Mouse (Mus musculus) kidney, postnatal 0 days (tissue): ENCODE results near the gene Actb. TPM values are rescaled to one million over a fixed set of nuclear protein-coding genes. Genes with fewer than 3 reads are reported as not detected.

ENCODE experiments used
- ATAC-seq: fragments of 200-750 bp; cut with Nextera tagmentation; replicated peaks from 2 replicates; pipeline ENCODE4 v1.8.0; 2017; ENCODE audit warnings: low read depth, moderate number of reproducible peaks, moderate TSS enrichment, moderate library complexity; ENCODE audit not compliant: low FRiP score
- DNase-seq: peaks from one replicate; pipeline ENCODE4 v3.0.0-alpha.2; 2016; ENCODE audit warnings: low spot score
- H3K27ac ChIP-seq: fragments of 300-500 bp; sonication (generic); 2 replicates; pipeline ENCODE4 v1.5.1; 2014; ENCODE audit warnings: mild to moderate bottlenecking
- H3K27me3 ChIP-seq: fragments of 300-500 bp; sonication (generic); 2 replicates; pipeline ENCODE4 v1.6.1; 2014; ENCODE audit warnings: low read length, mixed read lengths; ENCODE audit not compliant: insufficient read depth
- H3K36me3 ChIP-seq: fragments of 300-500 bp; sonication (generic); 2 replicates; pipeline ENCODE4 v1.6.1; 2014; ENCODE audit warnings: low read length, mixed read lengths; ENCODE audit not compliant: insufficient read depth
- H3K4me1 ChIP-seq: fragments of 300-500 bp; sonication (generic); replicated peaks from 2 replicates; pipeline ENCODE4 v1.6.1; 2014; ENCODE audit warnings: antibody characterized with exemption, low read length, mixed read lengths; ENCODE audit not compliant: insufficient read depth
- H3K4me2 ChIP-seq: fragments of 300-500 bp; sonication (generic); 2 replicates; pipeline ENCODE4 v1.6.1; 2014; ENCODE audit warnings: mild to moderate bottlenecking, low read length, moderate library complexity, mixed read lengths
- H3K4me3 ChIP-seq: fragments of 300-500 bp; sonication (generic); replicated peaks from 2 replicates; pipeline ENCODE4 v1.5.1; 2014; ENCODE audit warnings: low read depth, low read length
- H3K9ac ChIP-seq: fragments of 300-500 bp; sonication (generic); 2 replicates; pipeline ENCODE4 v1.6.1; 2014; ENCODE audit warnings: low read depth, low read length
- H3K9me3 ChIP-seq: fragments of 300-500 bp; sonication (generic); replicated peaks from 2 replicates; pipeline ENCODE4 v1.6.1; 2016; ENCODE audit warnings: low read length, inconsistent platforms, mixed read lengths
- CTCF ChIP-seq: IDR thresholded peaks from 2 replicates; pipeline ENCODE4 v1.5.1; 2016; ENCODE audit warnings: antibody characterized with exemption, low read depth, mild to moderate bottlenecking, moderate library complexity
- WGBS: fragments of 180-500 bp; shearing (Covaris S2); extraction: QIAGEN DNeasy Blood & Tissue Kit; methylation state at CpG from one replicate; pipeline ENCODE4 v1.1.7; 2014; 5-methylcytosine and 5-hydroxymethylcytosine counted together
- polyA plus RNA-seq: library from polyadenylated mRNA; unstranded; fragments of >200 nt; fragmentation: Nextera tagmentation; extraction: Ambion mirVana; gene quantifications from 2 replicates; pipeline ENCODE4 v1.2.1, GENCODE M21; 2015

The Actb gene
- polyA plus RNA-seq, 1 experiment from 2014 or later: 14,836 TPM

DNA sequence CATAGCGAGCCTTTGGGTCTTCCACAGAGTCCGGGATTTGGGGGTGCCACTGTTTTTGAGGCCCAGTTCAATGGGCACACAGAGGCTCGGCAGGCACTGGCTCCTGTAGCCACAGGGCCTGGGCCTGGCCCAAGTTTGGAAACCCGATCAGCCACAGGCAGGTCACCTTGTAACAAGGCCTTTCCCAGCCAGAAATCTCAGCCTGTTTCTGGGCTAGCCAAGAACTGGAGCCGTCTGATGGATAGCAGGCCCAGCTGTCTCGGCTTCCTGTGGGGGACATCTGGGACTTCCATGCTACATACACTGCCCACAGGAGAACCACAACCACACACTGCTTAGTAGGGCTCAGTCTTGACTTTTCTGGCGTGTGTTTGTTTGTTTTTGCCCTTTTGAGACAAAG is 10.0 kb upstream of the Actb start:
- WGBS: 70% methylated on average over 7 of the region's 7 CpGs
- Histone ChIP-seq H3K4me2 (no peak overlapping the region), H3K9ac (no peak overlapping the region), H3K27me3 (no peaks in the 10 kb centered on the region), H3K4me1 (peaks cover 5% of the 10 kb centered on the region; the same call in 1 of the 2 replicates), H3K9me3 (no peaks in the 10 kb centered on the region), H3K27ac (no peak overlapping the region), H3K36me3 (no peaks in the 10 kb centered on the region), H3K4me3 (no peak overlapping the region)
- DNase-seq (no peak), ATAC-seq (no peak)
- no peak for TF ChIP-seq CTCF

GRCm38 (mm10) chr5:142915231-142915630 is 8.7 kb upstream of the Actb start:
- Histone ChIP-seq H3K4me1 (0 out of 2 replicates have a peak, but pooled peaks cover 2% of the 10 kb centered on the region), H3K36me3 (no peaks in the 10 kb centered on the region), H3K27me3 (no peaks in the 10 kb centered on the region), H3K9me3 (no peaks in the 10 kb centered on the region), H3K9ac (no peak overlapping the region), H3K4me2 (no peak overlapping the region), H3K4me3 (no peak overlapping the region), H3K27ac (no peak overlapping the region)
- ATAC-seq (no peak), DNase-seq (no peak)
- TF ChIP-seq CTCF: no peak
- WGBS: 80% methylated on average over 11 of the region's 11 CpGs

DNA sequence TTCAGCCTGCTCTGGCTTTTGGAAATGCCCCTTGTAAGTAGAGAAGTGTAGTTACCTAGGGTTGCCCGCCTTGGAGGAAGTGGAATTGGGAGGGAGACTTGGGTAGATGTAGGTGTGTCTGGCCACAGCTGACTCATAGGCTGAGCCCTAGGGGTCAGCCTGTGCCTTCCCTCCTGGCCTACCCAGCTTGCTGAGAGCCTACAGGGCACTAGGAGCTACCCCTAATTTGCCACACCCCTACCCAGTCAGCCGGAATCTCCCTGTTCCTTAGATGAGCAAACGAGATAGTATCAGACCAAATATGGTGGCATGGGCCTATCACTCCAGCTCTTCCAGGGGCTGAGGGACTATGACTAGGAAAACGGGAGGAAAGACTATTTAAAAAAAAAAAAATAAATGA is 6.2 kb upstream of the Actb start:
- DNase-seq (no peak), ATAC-seq (no peak)
- H3K27me3 ChIP-seq: no peaks in the 10 kb centered on the region

GRCm38 (mm10) chr5:142912320-142912719 is 5.8 kb upstream of the Actb start:
- 93% methylated on average over 3 of the region's 3 CpGs for WGBS
- no peak for ATAC-seq

More for the DNA sequence above, 6.2 kb upstream of the Actb start:
- H3K4me3 ChIP-seq: no peak overlapping the region
- TF ChIP-seq CTCF: no peak
- no peak overlapping the region for H3K9ac ChIP-seq
- no peak overlapping the region for H3K4me2 ChIP-seq
- H3K36me3 ChIP-seq: no peaks in the 10 kb centered on the region
- WGBS: 72% methylated on average over 4 of the region's 4 CpGs
- no peaks in the 10 kb centered on the region for H3K9me3 ChIP-seq
- H3K27ac ChIP-seq: no peak overlapping the region
- H3K4me1 ChIP-seq: peaks cover 26% of the 10 kb centered on the region

GRCm38 (mm10) chr5:142911629-142912028 is 5.1 kb upstream of the Actb start:
- WGBS: 82% methylated on average over 2 of the region's 2 CpGs
- no peak overlapping the region for H3K4me3 ChIP-seq
- no peak overlapping the region for H3K27ac ChIP-seq
- peaks cover 35% of the 10 kb centered on the region for H3K4me1 ChIP-seq
- DNase-seq: no peak
- H3K9me3 ChIP-seq: no peaks in the 10 kb centered on the region
- H3K36me3 ChIP-seq: no peaks in the 10 kb centered on the region
- ATAC-seq: no peak
- no peak overlapping the region for H3K9ac ChIP-seq
- no peak for TF ChIP-seq CTCF
- H3K27me3 ChIP-seq: no peaks in the 10 kb centered on the region
- no peak overlapping the region for H3K4me2 ChIP-seq

More at GRCm38 (mm10) chr5:142912320-142912719, 5.8 kb upstream of the Actb start:
- Histone ChIP-seq H3K27me3 (no peaks in the 10 kb centered on the region), H3K27ac (no peak overlapping the region), H3K4me3 (no peak overlapping the region), H3K9ac (no peak overlapping the region), H3K36me3 (no peaks in the 10 kb centered on the region), H3K4me1 (peaks cover 30% of the 10 kb centered on the region), H3K4me2 (no peak overlapping the region), H3K9me3 (no peaks in the 10 kb centered on the region)
- no peak for TF ChIP-seq CTCF
- DNase-seq: no peak

DNA sequence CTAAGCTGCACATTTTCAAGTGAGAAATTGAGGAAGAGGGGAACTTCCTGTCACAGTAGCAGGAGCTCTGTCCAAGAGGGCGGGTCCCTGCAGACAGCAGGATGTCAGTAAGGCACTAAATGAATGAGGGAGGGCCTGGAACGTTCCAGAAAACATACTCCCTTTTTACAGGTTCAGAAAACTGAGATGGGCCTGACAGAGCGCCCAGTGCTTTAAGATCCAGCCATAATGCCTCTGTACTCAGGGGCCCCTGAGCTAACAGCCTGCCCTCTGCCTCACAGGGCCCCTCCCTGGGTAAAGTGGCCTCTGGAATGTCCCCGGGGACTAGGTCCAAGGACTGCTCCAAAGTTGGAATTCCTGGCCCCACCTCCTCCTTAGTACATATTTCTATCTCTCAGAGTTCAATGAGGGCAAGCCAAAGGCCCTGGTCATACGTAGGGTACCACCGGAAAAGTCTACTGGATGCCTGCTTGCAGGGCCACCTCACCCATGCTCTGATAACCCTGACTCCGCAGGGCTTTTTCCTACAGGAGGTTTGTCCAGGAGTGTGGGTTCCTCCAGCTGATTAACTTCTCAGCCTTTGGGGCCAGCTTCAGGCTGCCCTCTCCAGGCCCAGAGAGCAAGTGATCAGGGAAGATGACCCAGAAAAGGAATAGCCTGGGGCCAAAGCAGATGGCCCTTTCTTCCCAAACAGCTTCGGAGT is 3.2 kb upstream of the Actb start:
- no peak for TF ChIP-seq CTCF
- H3K9ac ChIP-seq: no peak overlapping the region
- H3K9me3 ChIP-seq: no peaks in the 10 kb centered on the region
- peak overlapping the region; percentile 39 for H3K4me2 ChIP-seq
- H3K27ac ChIP-seq: peak overlapping the region; percentile 99
- ATAC-seq: 0 out of 2 replicates have a peak, but pooled peaks have one; percentile 4
- H3K27me3 ChIP-seq: no peaks in the 10 kb centered on the region
- peaks cover 35% of the 10 kb centered on the region for H3K4me1 ChIP-seq
- WGBS: 21% methylated on average over 8 of the region's 8 CpGs
- peaks cover 5% of the 10 kb centered on the region for H3K36me3 ChIP-seq
- H3K4me3 ChIP-seq: no peak overlapping the region
- peak; percentile 80 for DNase-seq
